In the genomic region with DNA sequence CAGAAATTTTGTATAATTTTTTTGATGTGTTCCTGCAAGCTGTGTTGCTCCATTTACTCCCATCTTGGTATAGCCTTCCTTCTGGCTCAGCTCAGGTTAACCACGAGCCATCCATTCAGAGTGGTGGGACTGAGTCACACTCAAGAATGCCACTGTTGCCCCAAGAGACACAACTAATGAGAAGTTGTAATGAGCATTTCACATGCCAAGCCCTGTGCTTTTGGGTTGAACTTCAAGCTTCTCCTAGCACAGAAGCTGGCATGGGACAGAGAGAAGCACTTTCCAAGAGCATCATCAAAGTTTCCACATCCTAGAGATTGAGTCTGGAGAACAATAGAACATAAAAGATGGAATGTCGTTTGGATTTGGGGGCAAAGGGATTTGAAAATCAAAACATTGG, we compare ENCODE assay signal across 21 mouse cellular contexts.
"Had no signal": no experiment of that assay in that cellular context is flagged by ENCODE, and none has a peak within 500 bp of the region (broad histone marks: within the 10 kb centered on the region; RNA-seq: fewer than 3 reads in every experiment).

No protein-coding gene starts in this region.

- DNase-seq: lung, adult 2 months; lung, postnatal 14 days; lung, postnatal 36 days; retina, postnatal 1 day; right cerebral cortex, adult 18-20 months; right cerebral cortex, postnatal 25 days; right cerebral cortex, postnatal 4 days; spleen, adult 18-20 months; thymus, adult 18-20 months; thymus, postnatal 14 days; thymus, postnatal 36 days had no signal

- ATAC-seq: lung, postnatal 0 days; midbrain, embryonic 13.5 days; midbrain, embryonic 16.5 days had no signal

- H3K9ac ChIP-seq: lung, embryonic 15.5 days; midbrain, embryonic 13.5 days; neural tube, embryonic 13.5 days; neural tube, embryonic 15.5 days had no signal

- H3K27me3 ChIP-seq: lung, embryonic 15.5 days; midbrain, embryonic 13.5 days; neural tube, embryonic 13.5 days; neural tube, embryonic 15.5 days had no signal

- H3K9me3 ChIP-seq: lung, embryonic 15.5 days; megakaryocyte, embryonic 14.5 days; midbrain, embryonic 13.5 days; neural tube, embryonic 13.5 days; neural tube, embryonic 15.5 days had no signal

- H3K4me2 ChIP-seq: lung, embryonic 15.5 days; midbrain, embryonic 11.5 days; midbrain, embryonic 13.5 days; neural tube, embryonic 13.5 days; neural tube, embryonic 15.5 days had no signal

- H3K27ac ChIP-seq: lung, embryonic 15.5 days; macrophage; midbrain, embryonic 13.5 days; neural tube, embryonic 13.5 days; neural tube, embryonic 15.5 days had no signal

- H3K36me3 ChIP-seq: lung, embryonic 15.5 days; neural tube, embryonic 13.5 days; neural tube, embryonic 15.5 days had no signal

- H3K4me1 ChIP-seq: midbrain, embryonic 13.5 days; neural tube, embryonic 13.5 days; neural tube, embryonic 15.5 days had no signal

- H3K4me3 ChIP-seq: lung, embryonic 15.5 days; megakaryocyte, embryonic 14.5 days; midbrain, embryonic 13.5 days; myocyte; neural tube, embryonic 13.5 days; neural tube, embryonic 15.5 days had no signal
